Comparison of ENCODE assay signal across 1 mouse cellular context in the genomic region with DNA sequence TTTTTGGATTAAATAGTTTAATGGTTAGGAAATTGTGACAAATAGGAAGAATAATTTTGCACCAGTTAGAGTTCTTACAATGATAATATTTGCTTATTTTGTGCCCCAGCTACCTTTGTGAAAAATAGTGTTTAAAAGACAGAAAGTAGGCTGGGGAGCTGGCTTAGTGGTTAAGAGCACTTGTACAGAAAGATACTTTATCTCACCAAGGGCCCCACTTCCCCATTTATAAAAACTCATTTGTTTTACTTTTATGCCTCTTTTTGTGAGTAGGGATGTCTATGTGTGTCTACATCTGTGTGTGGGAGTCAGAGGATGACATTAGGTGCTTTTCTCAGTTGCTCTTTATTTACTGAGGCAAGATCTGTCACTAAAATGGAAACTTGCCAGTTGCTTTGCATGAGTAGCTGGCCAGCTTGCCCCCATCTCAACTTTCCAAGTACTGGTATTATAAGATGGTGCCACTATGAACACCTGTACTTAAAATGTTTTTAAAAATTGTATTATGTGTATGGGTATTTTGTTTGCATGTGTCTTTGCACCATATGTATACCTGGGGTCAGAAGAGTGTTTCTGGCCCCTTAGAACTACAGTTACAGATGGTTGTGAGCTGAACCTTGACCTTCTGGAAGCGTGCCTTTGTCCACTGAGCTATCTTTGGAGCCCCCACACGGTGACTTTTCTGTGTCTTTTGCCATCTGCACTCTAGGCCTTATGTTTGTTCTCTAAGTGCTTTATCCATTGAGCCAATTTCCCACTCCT.
A peak's percentile ranks its signal among the peaks of the same experiment; 100 is the strongest.
TF ChIP-seq lines count a peak whose summit lies in the region.

No protein-coding gene starts in this region.

TF ChIP-seq in MEL, 35 proteins besides CTCF, POLR2A, EP300 and RAD21 (continued from another document):
- peak; percentile 83 for TF ChIP-seq GATA1 (IDR thresholded peaks at IDR 0.05; ENCODE audit: low read depth, low read length)
- 0 out of 2 replicates have a peak, but pooled peaks have one; percentile 31 for TF ChIP-seq ELF1 (IDR thresholded peaks at IDR 0.05; ENCODE audit: low read depth, low read length)
- peak; percentile 40; the same call in 1 of the 2 replicates for TF ChIP-seq HCFC1 (IDR thresholded peaks at IDR 0.05; ENCODE audit: low read depth, low read length)
